Mouse (Mus musculus) ovary, adult 18-20 months (tissue): ENCODE data around the gene Cyp2a4.
"Not testable (repeated sequence)": the region's sequence is repeated elsewhere in the genome, so short reads cannot be mapped to it uniquely, and the experiment has no call there.

Experiments used
- DNase-seq: peaks from one replicate; pipeline ENCODE4 v3.0.0; 2022; ENCODE audit warnings: low spot score, mixed read lengths

Cyp2a4 gene

GRCm38 (mm10) chr7:26306926-26307325, at the start of gene Cyp2a4:
Gene Cyp2a4 (plus strand): TSS chr7:26307169.
- not testable (repeated sequence) for DNase-seq

- DNase-seq, result not testable (repeated sequence)
These were observed 46.9 kb upstream of the Cyp2a4 start, which contains the start of gene Vmn1r184 for GRCm38 (mm10) chr7:26260034-26260433. Gene Vmn1r184 (plus strand): TSS chr7:26260334.

- DNase-seq, result not testable (repeated sequence)
These were observed 3.4 kb upstream of the Cyp2a4 start for GRCm38 (mm10) chr7:26303429-26304166.

- DNase-seq, result not testable (repeated sequence)
These were observed 4.8 kb downstream of the Cyp2a4 start for GRCm38 (mm10) chr7:26311786-26312185.

GRCm38 (mm10) chr7:26315194-26315593, 8.2 kb downstream of the Cyp2a4 start:
- not testable (repeated sequence) for DNase-seq

DNA sequence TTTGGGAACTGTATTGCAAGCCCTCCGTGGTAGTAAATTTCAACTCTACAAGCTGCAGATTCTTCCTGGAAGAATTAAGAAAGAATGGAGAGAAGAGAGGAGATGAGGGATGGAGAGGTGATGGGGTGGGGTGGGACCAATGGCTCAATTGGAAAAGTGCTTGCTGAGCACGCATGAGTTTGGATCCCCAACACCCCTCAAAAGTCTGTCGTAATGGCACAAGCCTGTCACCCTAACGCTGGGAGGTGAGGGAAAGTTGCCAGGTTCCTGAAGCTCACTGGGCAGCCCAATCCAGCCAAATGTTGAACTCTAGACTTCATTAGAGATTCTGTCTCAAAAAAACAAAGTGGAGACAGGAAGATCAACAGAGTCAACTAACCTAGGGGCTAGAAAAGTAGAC, 8.8 kb downstream of the Cyp2a4 start:
- not testable (repeated sequence) for DNase-seq

DNA sequence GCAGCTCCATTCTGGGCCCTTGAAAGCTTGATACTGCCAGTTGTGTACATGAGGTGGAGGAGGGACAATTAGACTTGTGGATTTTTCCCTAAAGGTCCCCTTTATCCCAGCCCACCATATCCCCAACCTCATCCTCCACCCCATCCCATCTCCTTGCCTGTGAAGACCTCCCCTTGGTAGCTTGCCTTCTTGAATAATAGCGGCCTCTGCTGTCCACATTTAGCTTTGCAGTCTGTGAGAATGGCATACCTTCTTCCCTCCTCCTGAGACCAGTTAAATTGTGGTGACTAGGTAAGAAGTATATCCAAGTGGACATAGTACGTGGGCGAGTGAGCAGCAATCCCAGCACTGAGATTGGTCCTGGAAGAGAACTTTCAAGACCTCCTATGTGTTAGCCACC, 13.4 kb downstream of the Cyp2a4 start:
- DNase-seq, result not testable (repeated sequence)

- DNase-seq, result not testable (repeated sequence)
These were observed 43.2 kb downstream of the Cyp2a4 start for GRCm38 (mm10) chr7:26350177-26350576.

DNA sequence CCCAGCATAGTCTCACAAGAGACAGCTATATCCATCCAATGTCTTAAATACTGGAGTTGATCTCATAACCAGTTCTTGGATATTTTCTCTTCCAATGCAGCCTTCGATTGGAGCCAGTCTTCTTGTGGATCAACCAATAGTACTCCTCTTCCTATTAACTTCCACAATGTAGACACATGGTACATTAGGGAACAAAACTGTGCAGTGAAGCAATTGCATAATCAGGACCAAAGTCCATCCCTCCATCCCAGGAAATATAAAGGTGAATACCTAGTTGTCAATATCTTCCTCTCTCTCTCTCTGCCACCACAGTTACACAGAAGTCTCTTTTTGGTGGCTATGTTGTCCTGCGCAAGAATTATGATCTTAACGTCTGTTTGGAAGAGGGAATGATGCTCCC, 45.3 kb downstream of the Cyp2a4 start:
- not testable (repeated sequence) for DNase-seq

DNA sequence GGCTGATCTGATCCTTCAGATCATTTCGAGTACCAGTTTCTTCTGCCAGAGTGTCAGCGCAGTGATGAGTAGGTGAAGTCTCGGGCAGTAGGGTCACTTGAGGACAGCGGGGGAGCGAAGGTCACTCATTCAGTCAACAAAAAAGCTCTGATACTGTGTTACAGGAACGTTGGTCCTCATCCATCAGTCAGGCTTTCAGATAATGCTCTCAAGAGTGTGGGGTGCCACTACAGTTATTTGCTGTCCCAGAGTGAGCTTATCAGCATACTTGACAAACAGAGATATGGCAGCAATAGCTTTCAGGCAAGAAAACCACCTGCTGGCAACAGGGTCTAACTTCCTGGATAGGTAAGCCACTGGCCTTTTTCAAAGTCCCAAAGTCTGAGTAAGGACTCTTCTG, 49.8 kb downstream of the Cyp2a4 start:
- DNase-seq, result not testable (repeated sequence)
